Mouse (Mus musculus): ENCODE measurements at regions not wholly inside any gene's neighbourhood (a gene's known extent, or its start where the extent isn't known, plus 50 kb on each side); places are given as distances from the start of the nearest gene placed in this dataset.

DNA sequence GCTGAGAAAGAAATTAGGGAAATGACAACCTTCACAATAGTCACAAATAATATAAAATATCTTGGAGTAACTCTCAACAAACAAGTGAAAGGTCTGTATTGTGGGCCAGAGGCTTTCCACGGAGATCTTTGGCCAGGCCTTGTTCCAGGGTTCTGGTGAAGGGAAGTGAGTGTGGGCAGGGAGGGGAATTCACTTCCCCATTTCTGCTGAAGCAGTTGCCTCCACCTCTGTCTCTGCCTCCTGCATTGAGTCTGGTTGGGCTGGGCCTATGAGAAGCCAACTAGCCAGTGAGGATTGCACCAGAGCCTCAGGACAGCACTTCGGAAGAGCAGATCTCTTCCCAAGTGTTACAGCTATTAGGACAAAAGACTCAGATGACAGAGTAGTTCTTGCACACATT is 294.9 kb upstream of the Ascc3 start:
- no peaks in the 10 kb centered on the region for H3K27me3 ChIP-seq
- ATAC-seq (replicated peaks; ENCODE audit: insufficient number of reproducible peaks, insufficient read depth, low FRiP score, low read depth) = no peak
- WGBS = 63% methylated on average over 2 of the region's 2 CpGs

DNA sequence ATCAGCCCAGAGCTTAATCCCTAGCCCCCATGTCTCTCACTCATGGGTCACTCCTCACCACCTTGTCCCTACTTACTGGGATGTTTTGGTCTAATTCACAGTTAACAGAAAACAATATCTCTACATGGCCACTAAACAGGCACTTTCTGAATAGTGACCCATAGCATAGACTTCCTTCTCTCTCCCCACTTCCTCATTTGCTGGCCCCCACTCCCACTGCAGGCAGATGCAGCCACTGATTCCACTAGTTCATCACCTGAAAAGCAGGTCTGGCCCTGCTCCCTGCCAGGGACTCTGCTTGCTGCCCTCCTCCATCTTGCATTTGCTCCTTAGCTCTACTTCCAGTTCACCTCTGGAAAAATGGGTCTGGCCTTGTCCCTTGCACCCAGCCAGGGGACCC is 280.5 kb upstream of the Ascc3 start:
- no peak overlapping the region for H3K27ac ChIP-seq
- H3K36me3 ChIP-seq = no peaks in the 10 kb centered on the region
- no peaks in the 10 kb centered on the region for H3K27me3 ChIP-seq
- H3K4me1 ChIP-seq (replicated peaks) = no peaks in the 10 kb centered on the region
- H3K4me2 ChIP-seq = no peak overlapping the region
- no peak overlapping the region for H3K4me3 ChIP-seq
- no peak for ATAC-seq (replicated peaks; ENCODE audit: insufficient number of reproducible peaks, insufficient read depth, low FRiP score, low read depth)
- no peaks in the 10 kb centered on the region for H3K9me3 ChIP-seq (replicated peaks)
- no peak overlapping the region for H3K9ac ChIP-seq

More for the DNA sequence above, 294.9 kb upstream of the Ascc3 start:
- H3K4me2 ChIP-seq = no peak overlapping the region
- H3K4me3 ChIP-seq = no peak overlapping the region
- no peaks in the 10 kb centered on the region for H3K36me3 ChIP-seq
- no peaks in the 10 kb centered on the region for H3K9me3 ChIP-seq (replicated peaks)
- no peak overlapping the region for H3K9ac ChIP-seq
- H3K4me1 ChIP-seq (replicated peaks) = no peaks in the 10 kb centered on the region
- no peak overlapping the region for H3K27ac ChIP-seq

DNA sequence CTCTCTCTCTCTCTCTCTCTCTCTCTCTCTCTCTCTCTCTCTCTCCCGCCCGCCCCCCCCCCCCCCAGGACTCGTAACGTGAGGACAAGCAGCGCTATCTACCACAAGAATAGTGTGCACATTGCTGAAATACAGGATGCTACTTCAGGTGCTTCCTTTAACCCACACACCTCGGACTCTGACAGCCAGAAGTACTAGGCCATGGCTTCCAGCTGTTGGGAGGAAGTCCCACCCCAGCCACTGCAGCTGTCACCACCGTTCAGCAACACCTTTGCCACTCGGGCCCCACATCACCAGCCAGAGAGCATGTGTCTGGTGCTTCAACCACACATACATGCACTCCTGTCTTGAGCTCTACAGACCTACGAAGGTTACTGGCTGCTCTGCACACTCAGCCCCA is 279.9 kb upstream of the Ascc3 start:
- no peaks in the 10 kb centered on the region for H3K4me1 ChIP-seq (replicated peaks)
- H3K9ac ChIP-seq = no peak overlapping the region
- H3K9me3 ChIP-seq (replicated peaks) = no peaks in the 10 kb centered on the region
- ATAC-seq (replicated peaks; ENCODE audit: insufficient number of reproducible peaks, insufficient read depth, low FRiP score, low read depth) = peak; percentile 35; the same call in 1 of the 2 replicates
- 59% methylated on average over 7 of the region's 9 CpGs for WGBS
- H3K4me2 ChIP-seq = no peak overlapping the region
- no peak overlapping the region for H3K27ac ChIP-seq
- no peak overlapping the region for H3K4me3 ChIP-seq
- no peaks in the 10 kb centered on the region for H3K27me3 ChIP-seq
- no peaks in the 10 kb centered on the region for H3K36me3 ChIP-seq

Measured in heart, embryonic 15.5 days (tissue).